Mouse (Mus musculus) layer of hippocampus, adult 8-10 months (tissue): ENCODE results near the gene Wsb2. TPM values are rescaled to one million over a fixed set of nuclear protein-coding genes. Genes with fewer than 3 reads are reported as not detected.
A peak's percentile ranks its signal among the peaks of the same experiment; 100 is the strongest.
"Not testable (repeated sequence)": the region's sequence is repeated elsewhere in the genome, so short reads cannot be mapped to it uniquely, and the experiment has no call there.

ENCODE experiments used
- DNase-seq, 2 experiments: peaks; one replicate each; pipeline ENCODE4 v3.0.0; 2022; ENCODE audit warnings: low spot score in 2 of 2
- total RNA-seq, 4 experiments: library from RNA; stranded (reverse); gene quantifications; 2 replicates each; pipeline ENCODE4 v1.2.4; 2022

Gene Wsb2
- total RNA-seq, 4 experiments from 2014 or later: 228 to 259 (median 247) TPM

DNA sequence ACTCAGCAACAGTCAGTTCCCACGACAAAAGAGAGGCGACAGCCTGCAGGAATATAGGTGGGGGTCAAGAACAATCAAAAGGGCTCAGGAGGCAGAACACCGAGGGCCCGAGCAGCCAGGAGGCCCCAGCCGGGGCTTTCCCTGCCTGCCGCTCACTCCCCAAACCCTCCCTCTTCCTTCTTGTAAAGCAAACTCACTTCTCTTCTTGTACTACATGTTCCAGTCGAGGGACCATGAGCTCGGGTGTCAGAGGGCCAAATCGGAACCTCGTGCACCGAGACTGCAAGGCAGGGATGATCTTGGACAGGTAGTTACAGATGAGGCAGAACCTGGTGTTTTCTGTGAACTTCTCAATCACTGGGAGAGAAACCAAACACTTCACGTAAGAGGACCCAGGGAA is 26.1 kb downstream of the Wsb2 start:
- DNase-seq: no peak

DNA sequence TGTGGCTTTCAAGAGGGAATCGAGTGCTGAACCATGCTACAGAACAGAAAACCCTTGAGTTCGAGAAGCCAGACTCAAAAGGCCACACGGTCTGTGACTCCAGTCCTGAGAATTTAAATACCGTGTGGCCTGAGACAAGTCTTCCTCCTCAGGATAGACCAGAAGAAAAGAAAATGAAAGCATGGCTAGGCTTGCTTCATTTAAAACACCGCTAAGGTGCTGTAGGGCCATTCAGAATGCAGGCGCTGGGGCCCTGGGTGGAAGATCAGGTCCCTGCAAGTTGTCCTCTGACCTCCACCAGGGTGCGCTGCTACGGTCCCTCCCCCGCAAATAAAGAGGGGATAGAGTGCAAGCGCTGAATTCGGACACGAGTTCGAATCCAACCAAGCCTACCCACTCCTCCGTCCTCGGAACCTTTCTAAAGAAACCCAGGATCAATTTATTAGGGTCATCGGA is 31.2 kb downstream of the Wsb2 start:
- no peak for DNase-seq

DNA sequence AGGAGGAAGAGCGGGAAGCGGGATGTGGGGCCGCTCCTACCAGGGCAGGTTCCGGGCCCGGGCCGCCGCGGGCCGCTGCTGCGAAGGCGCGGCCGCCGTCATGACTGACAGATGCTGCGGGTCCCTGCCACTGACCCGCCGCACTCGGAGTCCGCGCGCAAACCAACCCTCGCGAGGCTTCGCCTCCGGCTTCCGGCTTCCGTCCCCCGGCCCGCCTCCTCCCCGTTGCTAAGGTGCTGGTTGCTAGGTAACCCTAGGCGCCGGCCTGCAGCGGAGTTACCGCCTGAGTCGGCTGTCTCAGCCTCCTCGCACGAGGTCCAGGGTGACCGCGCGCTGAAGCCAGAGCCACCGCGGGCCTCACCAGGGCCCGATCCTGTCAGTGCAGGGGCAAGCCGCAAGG is 31.8 kb downstream of the Wsb2 start, which contains the start of gene Rfc5:
Gene Rfc5 (minus strand): TSS at position 171 of the 400 bp plus-strand sequence.
- DNase-seq: peak; percentile 92 to 93

DNA sequence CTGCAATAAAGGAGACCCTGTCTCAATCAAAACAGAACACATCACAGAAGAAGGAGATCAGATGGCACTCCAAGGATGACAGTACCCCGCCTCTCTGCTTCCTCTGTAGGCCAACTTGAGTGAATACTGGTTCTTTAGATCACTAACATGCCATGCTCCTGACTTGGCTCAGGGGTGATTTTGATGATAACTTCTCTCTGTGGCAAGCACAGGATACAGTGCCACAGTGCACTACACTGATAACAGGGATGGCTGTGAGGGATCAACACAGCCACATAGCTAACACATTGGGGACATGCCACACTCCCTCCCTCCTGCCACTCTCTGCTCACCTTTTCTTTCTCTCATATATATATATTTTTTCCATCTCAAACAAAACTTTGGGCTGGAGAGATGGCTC is 33.8 kb downstream of the Wsb2 start:
- DNase-seq: no peak

DNA sequence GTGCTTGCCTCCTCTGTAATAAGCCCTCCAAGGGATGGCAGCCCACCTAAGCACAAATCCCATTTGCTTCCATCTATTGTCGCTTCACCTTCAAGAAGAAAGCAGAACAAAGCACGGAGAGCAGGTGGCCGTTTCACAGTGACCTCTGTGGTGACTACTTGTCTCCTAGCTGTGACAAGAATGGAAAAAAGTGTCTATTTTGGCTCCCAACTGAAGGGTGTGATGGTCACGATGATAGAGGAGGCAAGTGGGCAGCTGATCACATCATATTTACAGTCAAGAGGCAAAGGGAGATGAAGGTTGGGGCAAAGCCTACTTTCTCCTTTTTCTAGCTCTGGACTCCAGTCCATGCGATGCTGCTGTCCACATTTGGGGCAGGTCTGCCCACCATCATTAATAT is 38.7 kb downstream of the Wsb2 start:
- no peak for DNase-seq

DNA sequence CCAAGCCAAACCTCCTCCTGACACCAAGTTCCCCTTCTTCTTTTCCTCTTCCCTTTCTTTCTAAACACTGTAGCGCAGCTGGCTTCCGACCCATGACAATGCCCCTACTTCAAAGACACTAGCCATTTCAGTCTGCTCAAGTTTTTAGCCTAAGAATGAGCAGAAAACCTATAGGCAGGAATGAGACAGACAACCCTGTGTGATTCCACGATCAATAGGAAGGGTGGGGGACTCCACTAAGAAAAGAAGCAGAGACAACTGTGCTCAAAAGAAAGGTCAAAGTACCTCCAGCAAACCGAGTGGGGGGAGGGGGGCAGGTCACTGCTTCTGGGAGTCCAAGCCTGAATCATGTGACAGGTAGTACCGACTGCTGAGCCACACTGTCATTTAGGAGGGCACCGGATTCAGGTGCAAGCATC is 39.5 kb downstream of the Wsb2 start:
- DNase-seq: no peak

DNA sequence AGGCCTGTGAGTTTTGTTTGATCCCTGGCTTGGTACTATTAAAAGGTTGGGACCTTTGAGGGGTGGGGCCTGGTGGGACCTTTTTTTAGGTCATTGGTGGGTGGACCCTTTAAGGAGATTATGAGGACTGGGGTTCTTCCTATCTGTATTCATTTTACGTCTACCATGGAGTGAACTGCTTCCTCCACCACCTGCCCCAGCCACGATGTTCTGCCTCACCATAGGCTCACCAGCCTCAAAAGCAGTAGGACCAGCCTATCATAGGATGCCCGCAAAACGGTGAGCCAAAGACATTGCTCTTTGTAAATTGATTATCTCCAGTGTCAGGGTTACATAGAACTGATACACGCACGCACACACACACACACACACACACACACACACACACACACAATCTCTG is 40.3 kb downstream of the Wsb2 start:
- no peak for DNase-seq

DNA sequence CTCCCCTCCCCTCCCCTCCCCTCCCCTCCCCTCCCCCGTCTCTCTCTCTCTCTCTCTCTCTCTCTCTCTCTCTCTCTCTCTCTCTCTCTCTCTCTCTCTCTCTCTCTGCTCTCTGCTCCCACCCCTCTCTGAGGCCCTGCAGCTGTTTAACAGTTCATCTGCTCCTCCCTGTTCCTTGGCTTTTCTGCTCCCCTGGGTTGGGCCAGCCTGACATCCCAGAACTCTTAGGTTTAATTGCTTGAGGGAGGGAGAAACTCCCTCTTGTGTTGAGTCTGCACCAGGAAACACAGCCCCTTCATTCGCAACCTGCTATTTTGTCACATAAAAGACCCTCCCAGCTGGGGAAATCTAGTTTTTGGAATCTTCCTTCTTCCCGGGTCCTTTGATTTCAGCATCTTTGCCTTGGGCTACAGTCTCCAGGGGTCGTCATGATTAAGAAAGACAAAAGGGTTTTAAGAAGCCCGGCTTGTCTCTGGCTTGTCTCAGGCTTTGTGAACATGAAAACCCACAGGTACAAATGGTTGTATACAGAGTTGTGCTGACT is 41.0 kb downstream of the Wsb2 start:
- no peak for DNase-seq

DNA sequence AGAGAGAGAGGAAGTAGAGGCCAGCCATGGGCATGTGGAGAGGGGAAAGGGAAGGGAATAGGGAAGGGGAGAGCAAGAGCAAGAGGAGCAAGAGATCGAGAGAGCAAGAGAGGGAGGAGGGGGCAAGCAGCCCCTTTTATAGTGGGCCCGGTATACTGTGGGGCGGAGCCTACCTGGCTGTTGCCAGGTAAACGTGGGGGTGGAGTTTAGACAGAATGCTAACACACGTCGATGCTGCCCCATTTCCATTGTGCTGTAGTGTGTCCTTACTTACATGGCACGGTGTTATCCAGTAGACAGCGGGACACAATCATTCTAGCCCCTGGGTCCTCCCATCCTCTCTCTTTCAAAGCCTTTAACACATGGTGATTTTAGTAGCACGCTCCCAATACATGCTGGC is 42.2 kb downstream of the Wsb2 start:
- DNase-seq: no peak

DNA sequence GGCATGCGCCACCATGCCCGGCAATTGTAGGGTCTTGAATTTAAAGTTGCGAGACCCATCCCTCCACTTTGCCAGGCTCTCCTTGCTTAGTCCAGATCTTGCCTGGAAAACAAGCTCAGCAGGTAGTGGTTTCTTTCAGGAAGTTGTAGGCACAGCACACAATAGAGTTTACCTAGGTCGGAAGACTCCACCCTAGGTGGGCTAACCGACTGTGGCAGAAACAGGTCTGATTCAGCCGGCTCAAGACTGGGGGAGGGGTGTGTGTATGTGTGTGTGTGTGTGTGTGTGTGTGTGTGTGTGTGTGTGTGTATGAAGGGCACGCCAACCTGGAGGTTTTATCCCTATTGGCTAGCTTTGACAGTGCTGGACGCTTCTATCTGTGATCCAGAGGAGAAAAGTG is 46.5 kb downstream of the Wsb2 start:
- no peak for DNase-seq

DNA sequence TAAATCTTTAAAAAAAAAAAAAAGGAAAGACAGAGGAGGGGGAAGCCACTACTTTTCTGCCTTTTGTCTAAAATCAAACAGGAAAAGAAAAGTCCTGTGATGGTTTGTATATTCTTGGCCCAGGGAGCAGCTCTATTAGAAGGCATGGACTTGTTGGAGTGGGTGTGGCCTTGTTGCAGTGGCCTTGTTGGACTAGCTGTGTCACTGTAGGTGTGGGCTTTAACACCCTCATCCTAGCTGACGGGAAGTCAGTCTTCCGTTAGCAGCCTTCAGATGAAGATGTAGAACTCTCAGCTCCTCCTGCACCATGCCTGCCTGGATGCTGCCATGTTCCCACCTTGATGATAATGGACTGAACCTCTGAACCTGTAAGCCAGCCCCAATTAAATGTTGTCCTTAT is 47.6 kb downstream of the Wsb2 start:
- DNase-seq: not testable (repeated sequence)

DNA sequence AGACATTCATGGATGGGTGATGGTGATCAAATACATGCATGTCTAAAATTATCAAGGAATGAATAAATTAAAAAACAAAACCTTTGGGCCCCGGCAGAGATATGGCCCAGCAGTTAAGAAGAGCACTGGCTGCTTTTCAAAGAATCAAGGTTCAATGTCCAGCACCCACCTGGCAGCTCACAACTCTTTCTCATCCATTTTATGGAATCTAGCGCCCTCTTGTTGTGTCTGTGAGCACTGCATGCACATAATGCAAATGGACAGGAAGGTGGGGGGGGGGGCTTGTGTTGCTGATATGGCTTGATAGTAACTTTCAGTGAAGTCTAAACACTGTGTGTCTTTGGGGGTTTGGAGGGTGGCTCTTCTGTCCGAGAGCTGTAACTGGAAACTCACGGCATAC is 51.1 kb downstream of the Wsb2 start:
- no peak for DNase-seq

DNA sequence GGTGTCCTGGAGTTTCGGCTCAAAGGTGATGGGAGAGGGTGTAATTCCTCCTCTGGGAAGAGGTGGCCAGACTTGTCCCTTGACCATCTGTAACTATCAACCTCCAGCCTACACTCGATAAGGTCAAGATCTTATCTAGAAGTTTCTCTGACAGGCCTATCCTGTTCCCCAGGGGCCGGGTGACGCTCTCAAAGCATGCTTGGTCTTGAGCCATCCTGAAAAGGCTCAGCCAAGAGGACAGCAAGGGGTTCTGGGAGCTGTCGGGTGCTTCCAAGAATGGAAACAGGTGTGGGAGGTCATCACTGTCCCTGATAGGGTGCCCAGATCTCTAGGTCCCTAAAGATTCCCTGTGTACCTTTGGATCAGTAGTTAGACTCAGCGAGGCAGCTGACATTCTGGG is 52.3 kb downstream of the Wsb2 start:
- DNase-seq: no peak

DNA sequence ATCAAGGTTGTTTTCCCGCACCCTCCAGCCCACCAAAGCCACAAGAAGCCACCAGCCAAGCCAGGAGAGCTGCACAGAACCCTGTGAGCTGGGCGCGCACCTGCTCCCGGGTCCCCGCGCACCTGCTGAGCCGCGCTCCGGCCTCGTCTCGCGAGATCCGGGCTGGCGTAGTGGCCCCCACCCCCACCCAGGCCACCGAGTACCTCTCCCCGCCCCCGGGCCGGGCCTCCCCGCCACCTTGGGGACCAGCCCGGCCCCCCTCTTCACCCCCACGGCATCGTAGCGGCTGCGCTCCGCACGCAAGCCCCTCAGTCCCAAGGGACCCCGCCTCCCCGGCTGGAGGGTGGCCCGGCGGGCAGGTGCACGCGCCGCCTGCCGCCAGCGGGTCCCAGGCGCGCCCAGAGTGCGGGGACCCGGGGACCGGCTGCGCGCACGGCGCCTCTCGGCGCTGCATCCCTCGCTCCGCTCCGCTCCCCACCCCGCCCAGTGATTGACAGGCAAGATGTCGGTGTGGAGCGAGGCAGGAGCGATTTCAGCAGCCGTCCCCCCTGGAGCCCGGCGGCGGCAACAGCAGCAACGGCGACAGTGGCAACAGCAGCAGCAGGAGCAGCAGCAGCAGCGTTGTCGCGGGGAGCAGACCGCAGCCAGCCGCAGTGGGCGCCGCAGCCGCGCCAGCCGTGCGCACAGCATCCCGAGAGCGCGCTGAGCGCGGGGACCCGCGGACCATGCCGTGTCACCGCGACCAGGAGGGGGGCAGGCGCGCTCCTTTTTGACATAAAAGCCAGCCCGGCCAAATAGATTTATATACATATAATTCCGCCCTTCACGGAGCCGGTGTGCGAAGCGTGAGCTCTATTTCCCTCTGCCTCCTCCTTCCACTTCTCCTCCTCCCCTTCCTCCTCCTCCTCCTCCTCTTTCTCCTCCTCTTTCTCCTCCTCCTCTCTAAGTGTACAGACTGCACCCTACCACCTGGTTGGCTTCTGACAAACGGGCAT is 56.7 kb downstream of the Wsb2 start, which contains the start of gene Ksr2:
Gene Ksr2 (plus strand): TSS at position 494 of the 995 bp plus-strand sequence.
- DNase-seq: peak; percentile 57 to 60

DNA sequence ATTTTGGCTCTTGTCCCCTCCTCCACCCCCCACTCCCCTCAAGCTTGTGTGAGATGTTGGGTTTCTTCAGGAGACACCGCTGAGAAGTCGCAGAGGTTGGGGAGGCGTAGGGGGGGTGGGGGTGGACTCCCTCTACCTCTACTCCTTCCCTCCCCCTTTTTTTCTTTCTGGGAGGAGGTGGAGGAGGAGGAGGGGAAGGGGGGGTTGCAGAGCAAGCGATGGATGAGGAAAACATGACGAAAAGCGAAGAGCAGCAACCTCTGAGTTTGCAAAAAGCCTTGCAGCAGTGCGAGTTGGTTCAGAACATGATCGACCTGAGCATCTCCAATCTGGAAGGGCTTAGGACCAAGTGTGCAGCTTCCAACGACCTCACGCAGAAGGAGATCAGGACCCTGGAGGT is 57.5 kb downstream of the Wsb2 start:
- peak in 1 of 2 experiments; percentile 16 for DNase-seq

DNA sequence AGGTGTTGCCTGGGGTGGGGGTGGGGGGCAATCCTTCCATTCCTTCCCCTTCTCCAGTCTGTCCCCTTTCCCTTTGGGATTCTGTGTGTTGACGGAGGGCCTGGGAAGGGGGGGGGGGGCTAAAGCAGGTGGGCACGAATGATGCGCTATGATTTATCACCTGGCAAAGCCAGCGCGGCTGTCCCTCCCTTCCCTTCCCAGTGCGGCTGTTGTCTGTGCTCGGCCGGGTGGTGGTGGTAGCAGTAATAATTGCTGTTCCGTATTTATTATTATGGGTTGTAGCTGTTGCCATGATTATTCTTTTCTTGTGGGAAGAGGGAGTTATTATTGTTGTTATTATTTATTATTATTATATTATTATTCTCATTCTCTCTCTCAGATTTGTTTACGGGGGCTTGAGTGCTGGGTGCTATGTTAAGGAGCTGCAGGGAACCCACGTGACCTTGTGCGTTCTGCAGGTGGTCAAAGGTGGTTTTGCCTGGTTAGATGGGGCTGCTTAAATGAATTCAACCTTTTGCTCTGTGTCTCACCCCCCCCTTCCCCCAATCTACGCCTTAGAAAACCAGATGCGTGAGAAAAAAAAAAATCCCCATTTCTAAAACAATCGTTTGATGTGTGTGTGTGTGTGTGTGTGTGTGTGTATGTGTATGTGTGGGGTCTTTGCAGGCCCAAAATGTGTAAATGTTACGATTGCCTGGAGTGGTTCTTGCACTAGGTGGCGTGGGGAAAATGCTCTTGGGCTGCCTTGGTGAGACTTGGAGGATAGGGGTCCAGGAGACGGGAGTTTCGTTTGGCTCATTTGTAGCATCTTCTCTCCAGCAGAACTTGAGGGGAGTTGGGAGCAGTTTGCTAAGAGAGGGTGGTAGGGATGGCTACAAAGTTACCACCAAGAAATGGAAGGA is 58.2 kb downstream of the Wsb2 start:
- no peak for DNase-seq

DNA sequence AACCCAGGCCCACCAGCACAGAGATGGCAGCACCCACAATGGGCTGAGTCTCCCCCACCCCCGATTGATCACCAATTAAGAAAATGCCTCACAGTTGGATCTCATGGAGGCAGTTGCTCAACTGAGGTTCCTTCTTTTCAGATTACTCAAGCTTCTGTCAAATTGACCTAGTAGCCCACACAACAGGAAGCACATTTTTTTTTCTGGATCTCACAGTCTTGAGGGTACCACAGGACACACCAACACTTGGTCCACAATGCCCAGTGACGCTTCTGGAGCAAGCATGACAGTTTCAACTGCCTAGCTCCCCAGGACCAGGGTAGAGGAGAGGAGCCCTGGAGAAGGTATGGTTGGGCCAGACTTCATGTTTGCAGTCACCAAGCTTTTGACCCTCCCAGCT is 60.3 kb downstream of the Wsb2 start:
- no peak for DNase-seq
